In genomic region chr17:5206731-5207130, GRCm38 (mm10) we compare ENCODE assay signal across 10 mouse cellular contexts.
DNase-seq lines count a peak whose midpoint lies in the region; ATAC-seq and TF ChIP-seq lines count a peak whose summit lies in the region.
"Had no signal": no experiment of that assay in that cellular context is flagged by ENCODE, and none has a peak within 500 bp of the region (broad histone marks: within the 10 kb centered on the region; RNA-seq: fewer than 3 reads in every experiment).

No protein-coding gene starts in this region.

- intact Hi-C loops in heart, postnatal 10 days (cut with DNase I): loop anchor here (5.0 kb wide), 1 partner anchor 209 kb away; no protein-coding TSS in a partner anchor

- H3K4me2 ChIP-seq in midbrain, postnatal 0 days (ENCODE audit: low read depth, low read length, poor library complexity, severe bottlenecking): no peak overlapping the region

- H3K79me2 ChIP-seq in macrophage (ENCODE audit: inconsistent target): peaks cover 93% of the 10 kb centered on the region

- H3K9ac ChIP-seq in midbrain, postnatal 0 days (replicated peaks; ENCODE audit: low read length, poor library complexity, severe bottlenecking): no peak overlapping the region

- no peaks in the 10 kb centered on the region for H3K36me3 ChIP-seq in macrophage (ENCODE audit: inconsistent target)
- H3K36me3 ChIP-seq in midbrain, postnatal 0 days (ENCODE audit: insufficient read depth, low read length): no peaks in the 10 kb centered on the region

- H3K4me1 ChIP-seq in midbrain, postnatal 0 days (ENCODE audit: insufficient read depth, low read length): peaks cover 9% of the 10 kb centered on the region

- H3K4me3 ChIP-seq in macrophage (ENCODE audit: inconsistent target): no peak overlapping the region
- H3K4me3 ChIP-seq in midbrain, postnatal 0 days (ENCODE audit: low read depth, low read length): no peak overlapping the region

- no peaks in the 10 kb centered on the region for H3K9me3 ChIP-seq in midbrain, postnatal 0 days (ENCODE audit: low read length)
- H3K9me3 ChIP-seq: G1E had no signal

- TF ChIP-seq CTCF in Patski (IDR thresholded peaks at IDR 0.05): no peak
- TF ChIP-seq CTCF in midbrain, postnatal 0 days (IDR thresholded peaks at IDR 0.05): no peak

- no peaks in the 10 kb centered on the region for H3K27me3 ChIP-seq in Patski
- H3K27me3 ChIP-seq in midbrain, postnatal 0 days (ENCODE audit: insufficient read depth, low read length): no peaks in the 10 kb centered on the region

- DNase-seq in heart, adult 18-20 months: peak; percentile 70 to 71
- DNase-seq in heart, postnatal 10 days: no peak
- DNase-seq in Patski (ENCODE audit: low read depth, low spot score): peak; percentile 78
- DNase-seq in kidney, adult 9 months: peak; percentile 76
- no peak for DNase-seq in midbrain, postnatal 0 days (ENCODE audit: low spot score)
- DNase-seq in right cerebral cortex, postnatal 36 days (ENCODE audit: low spot score in 2 of 2): no peak

- in situ Hi-C loops in Patski (cut with MboI; ENCODE audit: low pct_unique_long_range_greater_than_20kb): loop anchor here (10.0 kb wide), 1 partner anchor 108 kb away; no protein-coding TSS in a partner anchor

- peak overlapping the region; percentile 90 for H3K27ac ChIP-seq in macrophage
- no peak overlapping the region for H3K27ac ChIP-seq in midbrain, postnatal 0 days (ENCODE audit: low read depth, low read length)
- H3K27ac ChIP-seq: hindbrain, postnatal 0 days had no signal

- 3% methylated on average over 9 of the region's 9 CpGs for WGBS in macrophage (ENCODE audit: missing documents)
- 76% methylated on average over 9 of the region's 9 CpGs for WGBS in midbrain, postnatal 0 days

- ATAC-seq in Patski: peak; percentile 96
- ATAC-seq in CD4-positive, CD25-positive, alpha-beta regulatory T cell, adult 4 months: no peak
- no peak for ATAC-seq in midbrain, postnatal 0 days (ENCODE audit: low FRiP score)
- ATAC-seq: hindbrain, postnatal 0 days had no signal

- CTCF ChIA-PET in Patski (lab: Charles Lee): no interaction called here

- POLR2A ChIA-PET in Patski (lab: Charles Lee): no interaction called here

Comparison
In these comparisons a context has a peak if more than half of its experiments do, and no peak if none do; other contexts are left out.
1. DNase-seq: peak in heart, adult 18-20 months (2 of 2), Patski (single experiment) and kidney, adult 9 months (single experiment); none in heart, postnatal 10 days (0 of 2), midbrain, postnatal 0 days (single experiment) and right cerebral cortex, postnatal 36 days (0 of 2).